Mouse (Mus musculus): ENCODE measurements around the gene Drg2. TPM values are rescaled to one million over a fixed set of nuclear protein-coding genes. Genes with fewer than 3 reads are reported as not detected.

Drg2 gene
- polyA plus RNA-seq, 2 experiments = 92.6 to 111 TPM

DNA sequence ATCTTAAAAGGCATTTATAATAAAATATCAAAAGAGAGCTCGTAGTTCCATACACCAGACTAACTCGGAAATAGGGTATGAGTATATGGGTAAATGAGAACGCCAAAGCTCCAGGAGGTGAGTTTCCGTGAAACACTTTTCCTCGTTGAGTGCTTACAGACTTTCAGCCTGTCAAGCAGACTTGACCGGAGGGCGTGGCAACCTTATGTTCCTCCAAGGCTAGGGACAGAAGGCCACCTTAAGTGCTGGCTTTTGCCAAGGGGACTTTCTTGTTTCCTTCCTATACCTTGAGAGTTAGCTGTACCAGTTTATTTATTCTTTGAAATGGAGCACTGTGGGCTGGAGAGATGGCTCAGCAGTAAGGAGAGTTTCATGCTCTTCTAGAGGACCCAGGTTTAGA, 14.2 kb upstream of the Drg2 start:
- H3K9ac ChIP-seq (ENCODE audit: low read depth, low read length, severe bottlenecking) = no peak overlapping the region
- no peaks in the 10 kb centered on the region for H3K4me1 ChIP-seq (ENCODE audit: control insufficient read depth, insufficient read depth, low read length)
- no peaks in the 10 kb centered on the region for H3K27me3 ChIP-seq (ENCODE audit: control insufficient read depth, insufficient read depth, low read length)
- WGBS = 30% methylated on average over 7 of the region's 7 CpGs
- H3K27ac ChIP-seq (replicated peaks; ENCODE audit: low read depth, low read length) = no peak overlapping the region
- ATAC-seq (ENCODE audit: low FRiP score, low read depth) (no peak), DNase-seq (ENCODE audit: low spot score) (no peak)
- no peaks in the 10 kb centered on the region for H3K9me3 ChIP-seq (ENCODE audit: control insufficient read depth, low read length)
- no peak overlapping the region for H3K4me3 ChIP-seq (replicated peaks; ENCODE audit: low read length)
- TF ChIP-seq POLR2A (IDR thresholded peaks at IDR 0.05; ENCODE audit: borderline replicate concordance, extremely low read depth, insufficient read depth, insufficient read length) = no peak
- H3K36me3 ChIP-seq (ENCODE audit: control insufficient read depth, insufficient read depth, low read length) = peaks cover 82% of the 10 kb centered on the region
- no peak overlapping the region for H3K4me2 ChIP-seq (replicated peaks; ENCODE audit: low read depth, low read length, severe bottlenecking)

DNA sequence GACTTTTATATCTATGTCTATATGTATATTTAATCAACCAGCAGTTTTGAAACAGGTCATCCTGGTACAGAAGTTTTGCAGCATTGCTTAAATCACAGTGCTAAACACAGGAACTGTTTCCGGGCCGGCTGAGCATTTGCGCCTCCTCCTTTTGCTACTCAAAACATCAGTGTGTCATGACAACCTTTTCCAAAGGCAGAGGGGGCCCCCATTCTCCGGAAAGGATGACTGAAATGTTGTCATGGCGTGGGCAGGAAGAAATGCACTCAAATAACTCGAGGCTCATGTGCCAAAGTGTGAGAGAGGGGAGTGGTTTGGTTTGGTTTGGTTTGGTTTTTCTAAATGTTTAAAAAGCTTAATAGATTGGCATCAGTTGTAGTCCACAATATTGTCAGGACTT, 11.5 kb upstream of the Drg2 start:
- no peak for ATAC-seq (ENCODE audit: low FRiP score, low read depth)
- H3K9me3 ChIP-seq (ENCODE audit: control insufficient read depth, low read length) = no peaks in the 10 kb centered on the region
- H3K27ac ChIP-seq (replicated peaks; ENCODE audit: low read depth, low read length) = no peak overlapping the region
- WGBS = 88% methylated on average over 6 of the region's 6 CpGs
- no peaks in the 10 kb centered on the region for H3K27me3 ChIP-seq (ENCODE audit: control insufficient read depth, insufficient read depth, low read length)
- H3K36me3 ChIP-seq (ENCODE audit: control insufficient read depth, insufficient read depth, low read length) = peaks cover 54% of the 10 kb centered on the region
- no peaks in the 10 kb centered on the region for H3K4me1 ChIP-seq (ENCODE audit: control insufficient read depth, insufficient read depth, low read length)
- no peak overlapping the region for H3K4me2 ChIP-seq (replicated peaks; ENCODE audit: low read depth, low read length, severe bottlenecking)
- TF ChIP-seq POLR2A (IDR thresholded peaks at IDR 0.05; ENCODE audit: borderline replicate concordance, extremely low read depth, insufficient read depth, insufficient read length) = no peak
- no peak for DNase-seq (ENCODE audit: low spot score)
- H3K4me3 ChIP-seq (replicated peaks; ENCODE audit: low read length) = no peak overlapping the region
- no peak overlapping the region for H3K9ac ChIP-seq (ENCODE audit: low read depth, low read length, severe bottlenecking)

DNA sequence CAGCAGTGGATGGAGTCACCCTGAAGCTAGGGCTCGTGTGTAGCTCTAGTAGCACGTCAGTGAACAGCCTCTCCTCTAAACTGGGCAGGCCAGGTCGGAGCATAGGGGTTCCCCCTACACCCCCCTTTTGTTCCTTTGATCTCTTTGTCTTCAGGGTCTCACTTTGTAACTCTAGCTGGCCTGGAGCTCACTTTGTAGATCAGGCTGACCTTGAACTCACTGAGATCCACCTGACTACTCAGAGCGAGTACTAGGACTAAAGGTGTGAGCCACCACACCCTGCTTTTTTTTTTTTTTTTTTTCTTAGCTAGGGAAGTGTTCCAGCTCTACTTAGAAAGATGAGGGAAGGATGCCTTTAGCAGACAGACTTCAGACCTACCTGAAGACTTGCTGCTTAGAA, 10.4 kb upstream of the Drg2 start:
- no peak overlapping the region for H3K4me3 ChIP-seq (replicated peaks; ENCODE audit: low read length)
- no peaks in the 10 kb centered on the region for H3K4me1 ChIP-seq (ENCODE audit: control insufficient read depth, insufficient read depth, low read length)
- no peak for TF ChIP-seq POLR2A (IDR thresholded peaks at IDR 0.05; ENCODE audit: borderline replicate concordance, extremely low read depth, insufficient read depth, insufficient read length)
- peaks cover 45% of the 10 kb centered on the region for H3K36me3 ChIP-seq (ENCODE audit: control insufficient read depth, insufficient read depth, low read length)
- H3K9me3 ChIP-seq (ENCODE audit: control insufficient read depth, low read length) = no peaks in the 10 kb centered on the region
- ATAC-seq (ENCODE audit: low FRiP score, low read depth) (no peak), DNase-seq (ENCODE audit: low spot score) (no peak)
- no peak overlapping the region for H3K27ac ChIP-seq (replicated peaks; ENCODE audit: low read depth, low read length)
- WGBS = 89% methylated on average over 4 of the region's 4 CpGs
- no peak overlapping the region for H3K9ac ChIP-seq (ENCODE audit: low read depth, low read length, severe bottlenecking)
- no peak overlapping the region for H3K4me2 ChIP-seq (replicated peaks; ENCODE audit: low read depth, low read length, severe bottlenecking)
- no peaks in the 10 kb centered on the region for H3K27me3 ChIP-seq (ENCODE audit: control insufficient read depth, insufficient read depth, low read length)

DNA sequence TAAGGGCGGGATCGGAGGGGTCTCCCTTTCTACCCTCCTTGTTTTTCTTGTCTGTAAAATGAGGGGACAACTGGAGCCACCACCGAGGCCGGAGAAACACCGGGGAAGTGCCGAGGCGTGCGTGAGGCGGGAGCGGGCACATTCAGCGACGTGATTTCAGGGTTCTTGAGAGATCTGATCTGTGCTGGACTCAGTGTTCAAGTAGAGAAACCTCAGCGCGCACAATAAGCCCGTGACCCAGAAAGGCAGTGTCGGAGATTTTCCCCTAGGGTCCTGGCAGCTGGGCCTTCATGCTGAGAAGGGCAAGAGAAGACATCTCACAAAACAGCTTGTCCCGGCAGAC, 325 bp downstream of the Drg2 start:
- under 1% methylated on average over 17 of the region's 17 CpGs for WGBS
- H3K4me3 ChIP-seq (replicated peaks; ENCODE audit: low read length) = peak overlapping the region; percentile 66
- peaks cover 6% of the 10 kb centered on the region; the same call in 1 of the 2 replicates for H3K4me1 ChIP-seq (ENCODE audit: control insufficient read depth, insufficient read depth, low read length)
- no peak for DNase-seq (ENCODE audit: low spot score)
- peak overlapping the region; percentile 70 for H3K4me2 ChIP-seq (replicated peaks; ENCODE audit: low read depth, low read length, severe bottlenecking)
- peaks cover 36% of the 10 kb centered on the region for H3K36me3 ChIP-seq (ENCODE audit: control insufficient read depth, insufficient read depth, low read length)
- peak overlapping the region; percentile 86 for H3K9ac ChIP-seq (ENCODE audit: low read depth, low read length, severe bottlenecking)
- peak; percentile 26; the same call in 1 of the 2 replicates for ATAC-seq (ENCODE audit: low FRiP score, low read depth)
- peak overlapping the region; percentile 49; the same call in 1 of the 2 replicates for H3K27ac ChIP-seq (replicated peaks; ENCODE audit: low read depth, low read length)
- no peaks in the 10 kb centered on the region for H3K9me3 ChIP-seq (ENCODE audit: control insufficient read depth, low read length)
- no peak for TF ChIP-seq POLR2A (IDR thresholded peaks at IDR 0.05; ENCODE audit: borderline replicate concordance, extremely low read depth, insufficient read depth, insufficient read length)
- H3K27me3 ChIP-seq (ENCODE audit: control insufficient read depth, insufficient read depth, low read length) = no peaks in the 10 kb centered on the region

DNA sequence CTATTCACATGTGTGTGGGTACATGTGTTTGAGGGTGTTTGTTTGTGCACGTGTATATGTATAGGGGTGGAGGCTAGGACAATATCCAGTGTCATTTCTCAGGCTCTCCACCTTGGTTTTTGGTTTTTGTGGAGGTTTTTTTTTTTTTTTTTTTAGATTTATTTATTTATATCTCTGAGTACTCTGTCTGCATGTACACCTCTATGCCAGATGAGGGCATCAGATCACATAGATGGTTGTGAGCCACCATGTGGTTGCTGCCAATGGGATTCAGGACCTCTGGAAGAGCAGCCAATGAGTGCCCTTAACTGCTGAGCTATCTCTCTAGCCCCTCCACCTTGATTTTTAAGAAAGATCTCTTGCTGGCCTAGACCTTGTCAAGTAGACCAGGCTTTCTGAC, 3.6 kb downstream of the Drg2 start:
- ATAC-seq (ENCODE audit: low FRiP score, low read depth) = no peak
- Histone ChIP-seq H3K9me3 (ENCODE audit: control insufficient read depth, low read length) (no peaks in the 10 kb centered on the region), H3K36me3 (ENCODE audit: control insufficient read depth, insufficient read depth, low read length) (peaks cover 69% of the 10 kb centered on the region), H3K27ac (replicated peaks; ENCODE audit: low read depth, low read length) (no peak overlapping the region), H3K4me1 (ENCODE audit: control insufficient read depth, insufficient read depth, low read length) (peaks cover 6% of the 10 kb centered on the region; the same call in 1 of the 2 replicates), H3K27me3 (ENCODE audit: control insufficient read depth, insufficient read depth, low read length) (no peaks in the 10 kb centered on the region), H3K4me2 (replicated peaks; ENCODE audit: low read depth, low read length, severe bottlenecking) (no peak overlapping the region), H3K9ac (ENCODE audit: low read depth, low read length, severe bottlenecking) (no peak overlapping the region), H3K4me3 (replicated peaks; ENCODE audit: low read length) (no peak overlapping the region)
- no peak for DNase-seq (ENCODE audit: low spot score)
- 87% methylated on average over 1 of the region's 1 CpGs for WGBS
- no peak for TF ChIP-seq POLR2A (IDR thresholded peaks at IDR 0.05; ENCODE audit: borderline replicate concordance, extremely low read depth, insufficient read depth, insufficient read length)

DNA sequence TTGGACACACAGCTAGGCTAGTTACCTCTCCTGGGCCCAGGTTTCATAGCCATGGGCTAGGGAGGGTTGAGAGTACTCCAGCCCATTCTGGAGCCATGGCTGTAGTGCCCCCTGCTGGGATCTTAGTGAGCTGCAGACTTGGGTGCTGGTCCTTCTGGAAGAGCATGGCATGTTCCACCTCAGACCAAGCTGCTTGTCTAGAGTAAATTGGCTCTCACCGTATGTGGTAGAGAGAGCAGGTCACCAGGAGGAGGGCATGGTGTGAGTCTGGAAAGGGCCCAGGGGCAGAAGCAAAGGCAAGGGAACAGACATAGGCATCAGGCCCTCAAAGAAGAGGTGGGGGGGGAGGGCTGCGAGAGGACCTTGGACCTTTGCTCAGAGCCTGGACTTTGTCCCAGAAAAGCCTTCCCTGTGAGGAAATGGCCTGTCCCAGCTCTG, 11.6 kb downstream of the Drg2 start:
- 96% methylated on average over 2 of the region's 2 CpGs for WGBS
- no peaks in the 10 kb centered on the region for H3K27me3 ChIP-seq (ENCODE audit: control insufficient read depth, insufficient read depth, low read length)
- ATAC-seq (ENCODE audit: low FRiP score, low read depth) (no peak), DNase-seq (ENCODE audit: low spot score) (no peak)
- H3K36me3 ChIP-seq (ENCODE audit: control insufficient read depth, insufficient read depth, low read length) = peaks cover 93% of the 10 kb centered on the region
- no peak overlapping the region for H3K9ac ChIP-seq (ENCODE audit: low read depth, low read length, severe bottlenecking)
- no peaks in the 10 kb centered on the region for H3K4me1 ChIP-seq (ENCODE audit: control insufficient read depth, insufficient read depth, low read length)
- H3K9me3 ChIP-seq (ENCODE audit: control insufficient read depth, low read length) = no peaks in the 10 kb centered on the region
- H3K4me3 ChIP-seq (replicated peaks; ENCODE audit: low read length) = no peak overlapping the region
- TF ChIP-seq POLR2A (IDR thresholded peaks at IDR 0.05; ENCODE audit: borderline replicate concordance, extremely low read depth, insufficient read depth, insufficient read length) = no peak
- no peak overlapping the region for H3K27ac ChIP-seq (replicated peaks; ENCODE audit: low read depth, low read length)
- no peak overlapping the region for H3K4me2 ChIP-seq (replicated peaks; ENCODE audit: low read depth, low read length, severe bottlenecking)
